Mouse (Mus musculus) liver, embryonic 14.5 days (tissue): ENCODE measurements around the gene Galnt10. TPM values are rescaled to one million over a fixed set of nuclear protein-coding genes. Genes with fewer than 3 reads are reported as not detected.
A peak's percentile ranks its signal among the peaks of the same experiment; 100 is the strongest.

ENCODE experiments used
- ATAC-seq: fragments of 200-750 bp; cut with Nextera tagmentation; 2 replicates; pipeline ENCODE4 v1.8.0; 2017; ENCODE audit warnings: moderate number of reproducible peaks, mild to moderate bottlenecking, moderate library complexity; ENCODE audit not compliant: insufficient read depth
- DNase-seq, 3 experiments: peaks; one replicate each; pipeline ENCODE4 v3.0.0-alpha.2; 2012 to 2013; ENCODE audit warnings: low read depth in 3 of 3, low spot score in 3 of 3
- H3K27ac ChIP-seq: fragments of 300-500 bp; sonication (generic); 2 replicates; pipeline ENCODE4 v1.5.1; 2014; ENCODE audit warnings: moderate library complexity, mild to moderate bottlenecking, control low read depth, inconsistent platforms
- H3K27me3 ChIP-seq: fragments of 300-500 bp; sonication (generic); 2 replicates; pipeline ENCODE4 v1.6.1; 2014; ENCODE audit warnings: mild to moderate bottlenecking, low read length, moderate library complexity; ENCODE audit not compliant: control insufficient read depth, insufficient read depth
- H3K36me3 ChIP-seq: fragments of 300-500 bp; sonication (generic); replicated peaks from 2 replicates; pipeline ENCODE4 v1.6.1; 2014; ENCODE audit warnings: low read depth; ENCODE audit not compliant: control insufficient read depth, insufficient read depth
- H3K4me1 ChIP-seq, 2 experiments: fragments of 200-500 bp in 1 of 2; fragments of 300-500 bp in 1 of 2; sonication (generic) in 1 of 2; replicated peaks; 2 replicates each; pipeline ENCODE4 v1.6.1; 2012 to 2014; ENCODE audit warnings: antibody characterized with exemption in 1 of 2, inconsistent platforms in 1 of 2, low read length in 1 of 2; ENCODE audit not compliant: control insufficient read depth in 2 of 2, insufficient read depth in 2 of 2
- H3K4me2 ChIP-seq: fragments of 300-500 bp; sonication (generic); 2 replicates; pipeline ENCODE4 v1.6.1; 2014; ENCODE audit warnings: low read depth, mild to moderate bottlenecking, control low read depth, moderate library complexity
- H3K4me3 ChIP-seq, 2 experiments: fragments of 200-500 bp in 1 of 2; fragments of 300-500 bp in 1 of 2; sonication (generic) in 1 of 2; 2 replicates each; pipeline ENCODE4 v1.5.1; 2012 to 2014; ENCODE audit warnings: low read depth in 2 of 2, low read length in 2 of 2, mild to moderate bottlenecking in 2 of 2, control low read depth in 1 of 2, inconsistent platforms in 1 of 2, moderate library complexity in 1 of 2; ENCODE audit not compliant: insufficient read depth in 1 of 2
- H3K9ac ChIP-seq: fragments of 300-500 bp; sonication (generic); replicated peaks from 2 replicates; pipeline ENCODE4 v1.6.1; 2014; ENCODE audit warnings: mild to moderate bottlenecking, control low read depth, moderate library complexity
- H3K9me3 ChIP-seq: fragments of 300-500 bp; sonication (generic); 2 replicates; pipeline ENCODE4 v1.6.1; 2016; ENCODE audit warnings: low read length, mixed read lengths; ENCODE audit not compliant: control insufficient read depth
- CTCF ChIP-seq: IDR thresholded peaks from 2 replicates; pipeline ENCODE4 v1.5.1; 2016; ENCODE audit warnings: antibody characterized with exemption, low read depth, control low read depth
- EP300 ChIP-seq: IDR thresholded peaks from 2 replicates; pipeline ENCODE4 v1.6.1; 2016; ENCODE audit warnings: antibody characterized with exemption, low read depth
- WGBS: fragments of 180-500 bp; shearing (Covaris S2); extraction: QIAGEN DNeasy Blood & Tissue Kit; methylation state at CpG from one replicate; pipeline ENCODE4 v1.1.7; 2014; ENCODE audit not compliant: insufficient replicate concordance; 5-methylcytosine and 5-hydroxymethylcytosine counted together
- polyA plus RNA-seq, 2 experiments: library from polyadenylated mRNA; depleted of rRNA in 1 of 2; stranded (reverse) in 1 of 2; unstranded in 1 of 2; fragments of >200 nt; fragmentation: Nextera tagmentation in 1 of 2; extraction: Ambion mirVana in 1 of 2; gene quantifications; 2 replicates each; pipeline versions ENCODE4 v1.2.1 to v1.2.3; 2012 to 2014

The Galnt10 gene
- polyA plus RNA-seq, 2 experiments, result 13.1 to 13.9 TPM

DNA sequence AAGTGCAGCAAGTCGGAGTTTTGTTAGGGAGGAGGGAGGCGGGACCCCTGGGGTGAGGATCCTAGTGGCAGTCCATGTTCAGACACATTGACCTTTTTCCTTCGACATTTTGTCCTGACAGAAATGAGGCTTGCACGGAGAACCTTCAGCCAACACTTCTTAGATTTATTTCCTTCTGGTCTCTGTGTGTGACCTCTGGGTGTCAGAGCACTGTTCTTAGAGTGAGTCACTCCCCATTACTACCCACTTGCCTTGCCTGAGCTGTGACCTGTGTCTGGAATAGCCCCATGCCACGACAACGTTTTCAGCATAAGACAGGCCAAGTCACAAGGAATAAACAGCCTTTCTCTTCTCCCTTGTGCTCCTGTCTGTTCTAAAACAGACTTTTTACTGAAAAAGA is 44.6 kb downstream of the Galnt10 start:
- WGBS, result 82% methylated on average over 6 of the region's 6 CpGs
- no peak overlapping the region for H3K27ac ChIP-seq

DNA sequence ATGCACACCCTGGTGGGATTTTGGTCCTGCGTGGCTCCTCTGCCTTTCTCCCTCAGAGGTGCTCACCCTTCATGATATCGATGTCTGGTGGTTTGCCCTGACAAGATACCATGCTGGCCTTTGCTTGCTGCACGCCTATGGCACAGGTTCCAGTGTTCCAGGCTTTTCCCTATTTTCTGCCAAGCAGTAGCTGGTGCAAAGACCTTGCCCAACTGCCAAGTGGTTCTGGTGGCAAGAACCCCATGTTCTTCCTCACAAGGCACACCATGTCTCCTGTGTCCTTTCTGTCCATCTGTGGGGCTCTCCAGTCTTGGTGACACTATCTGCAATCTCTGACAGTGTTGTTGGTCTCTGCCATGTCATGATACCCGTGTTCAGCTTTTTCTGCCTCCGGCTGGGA is 45.6 kb downstream of the Galnt10 start:
- ATAC-seq (no peak), DNase-seq (no peak)
- 58% methylated on average over 5 of the region's 5 CpGs for WGBS
- Histone ChIP-seq H3K9me3 (no peaks in the 10 kb centered on the region), H3K4me3 (no peak overlapping the region), H3K4me1 (peaks cover 40 to 47% of the 10 kb centered on the region in 2 experiments), H3K27ac (no peak overlapping the region), H3K27me3 (no peaks in the 10 kb centered on the region), H3K9ac (no peak overlapping the region), H3K36me3 (no peaks in the 10 kb centered on the region), H3K4me2 (no peak overlapping the region)
- TF ChIP-seq EP300 (0 out of 2 replicates have a peak, but pooled peaks have one; percentile 11), CTCF (no peak)

More for the DNA sequence above, 44.6 kb downstream of the Galnt10 start:
- Histone ChIP-seq H3K4me1 (peaks cover 48 to 54% of the 10 kb centered on the region in 2 experiments), H3K36me3 (no peaks in the 10 kb centered on the region), H3K27me3 (no peaks in the 10 kb centered on the region), H3K4me2 (no peak overlapping the region), H3K9me3 (no peaks in the 10 kb centered on the region), H3K9ac (no peak overlapping the region), H3K4me3 (no peak overlapping the region)
- ATAC-seq, result no peak
- DNase-seq, result no peak
- TF ChIP-seq EP300, result no peak
- TF ChIP-seq CTCF, result no peak

DNA sequence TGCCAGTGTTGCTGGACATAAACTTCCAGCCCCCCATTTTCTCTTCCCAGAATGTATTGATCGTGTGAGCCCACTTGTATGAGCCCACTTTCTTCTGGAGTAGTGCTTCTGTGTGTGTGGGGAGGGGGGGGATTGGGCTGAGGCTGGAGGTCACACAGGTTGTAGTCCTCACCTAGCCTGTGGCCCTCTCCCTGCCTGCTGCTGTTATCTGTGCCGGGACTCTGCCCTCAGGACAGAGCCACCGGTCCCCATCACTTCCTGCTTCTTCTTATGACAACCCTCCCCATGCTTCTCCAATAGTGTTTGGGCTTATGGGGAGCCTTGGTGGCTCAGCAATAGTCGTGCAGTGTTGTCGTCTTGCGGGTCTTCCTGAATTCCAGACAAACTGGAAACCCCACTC is 46.7 kb downstream of the Galnt10 start:
- H3K36me3 ChIP-seq, result no peaks in the 10 kb centered on the region
- no peaks in the 10 kb centered on the region for H3K27me3 ChIP-seq
- no peak for ATAC-seq
- peaks cover 29 to 37% of the 10 kb centered on the region in 2 experiments for H3K4me1 ChIP-seq
- H3K9me3 ChIP-seq, result no peaks in the 10 kb centered on the region
- H3K4me2 ChIP-seq, result no peak overlapping the region
- no peak overlapping the region for H3K27ac ChIP-seq
- no peak overlapping the region for H3K9ac ChIP-seq
- WGBS, result 45% methylated on average over 6 of the region's 6 CpGs
- TF ChIP-seq EP300 (no peak), CTCF (no peak)
- no peak for DNase-seq
- no peak overlapping the region for H3K4me3 ChIP-seq

DNA sequence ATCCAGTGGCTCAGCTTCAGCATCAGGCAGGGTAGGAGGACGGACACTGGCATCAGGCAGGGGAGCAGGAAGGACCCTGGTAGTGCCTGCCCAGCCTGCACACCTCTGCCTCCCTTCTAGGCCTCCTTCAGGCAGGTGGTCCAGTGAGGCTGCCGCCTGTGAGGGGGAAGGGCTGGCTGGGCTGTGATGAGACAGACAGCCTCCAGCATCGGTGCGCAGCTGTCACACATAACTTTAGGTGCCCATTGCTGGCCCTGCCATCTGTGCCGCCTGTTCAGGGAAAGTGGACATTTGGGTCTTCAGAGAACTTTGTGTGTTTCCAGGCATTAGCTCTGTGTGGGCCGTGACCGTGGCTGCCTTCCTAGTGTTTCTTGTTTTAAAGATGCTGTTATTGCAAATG is 47.5 kb downstream of the Galnt10 start:
- Histone ChIP-seq H3K4me1 (peaks cover 22 to 29% of the 10 kb centered on the region in 2 experiments), H3K36me3 (no peaks in the 10 kb centered on the region), H3K4me3 (no peak overlapping the region), H3K27me3 (no peaks in the 10 kb centered on the region), H3K9me3 (no peaks in the 10 kb centered on the region), H3K4me2 (no peak overlapping the region), H3K9ac (no peak overlapping the region), H3K27ac (no peak overlapping the region)
- TF ChIP-seq CTCF, result no peak
- TF ChIP-seq EP300, result no peak
- ATAC-seq, result no peak
- 89% methylated on average over 7 of the region's 7 CpGs for WGBS
- no peak for DNase-seq

DNA sequence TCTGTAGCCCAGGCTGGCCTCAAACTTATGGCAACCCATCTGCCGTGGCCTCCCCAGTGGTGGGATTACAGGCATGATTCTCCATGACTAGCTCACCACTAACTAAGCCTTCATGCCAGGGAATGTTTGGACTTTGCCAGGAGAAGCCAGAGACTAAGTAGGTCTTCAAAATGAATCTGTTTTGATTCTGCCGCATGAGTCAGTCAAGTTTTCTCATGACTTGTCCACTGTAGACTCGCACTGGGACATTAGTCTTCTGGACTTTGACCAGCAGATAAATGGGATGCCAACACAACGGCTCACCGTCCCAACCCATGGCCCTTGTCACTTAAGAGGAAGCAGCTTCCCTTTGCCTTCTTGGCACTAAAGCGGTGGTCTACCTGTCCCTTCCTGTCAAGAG is 49.2 kb downstream of the Galnt10 start:
- DNase-seq, result no peak
- no peak for ATAC-seq
- H3K4me3 ChIP-seq, result no peak overlapping the region
- H3K9ac ChIP-seq, result no peak overlapping the region
- whole genome bisulfite sequencing, result 80% methylated on average over 6 of the region's 6 CpGs
- no peaks in the 10 kb centered on the region for H3K9me3 ChIP-seq
- no peak overlapping the region for H3K27ac ChIP-seq
- no peaks in the 10 kb centered on the region for H3K27me3 ChIP-seq
- peaks cover 3% of the 10 kb centered on the region; the same call in 1 of the 2 replicates for H3K36me3 ChIP-seq
- no peak overlapping the region for H3K4me2 ChIP-seq
- peaks cover 4 to 13% of the 10 kb centered on the region in 2 experiments; a peak in 2 of 4 replicates for H3K4me1 ChIP-seq
- no peak for TF ChIP-seq CTCF
- TF ChIP-seq EP300, result no peak
